Mouse (Mus musculus): ENCODE results near the gene Irak4. TPM values are rescaled to one million over a fixed set of nuclear protein-coding genes. Genes with fewer than 3 reads are reported as not detected.

The Irak4 gene
- polyA plus RNA-seq, 1 experiment from 2014 or later: 1.3 TPM

- Histone ChIP-seq H3K9me3 (replicated peaks; ENCODE audit: control insufficient read depth, low read length, poor library complexity, severe bottlenecking) (no peaks in the 10 kb centered on the region), H3K4me3 (ENCODE audit: low read depth, low read length) (no peak overlapping the region), H3K9ac (ENCODE audit: low read depth, low read length) (no peak overlapping the region), H3K27me3 (ENCODE audit: control insufficient read depth, insufficient read depth, low read depth, low read length) (no peaks in the 10 kb centered on the region), H3K4me2 (ENCODE audit: low read length) (no peak overlapping the region), H3K36me3 (ENCODE audit: control insufficient read depth, insufficient read depth, low read length) (no peaks in the 10 kb centered on the region), H3K4me1 (ENCODE audit: control insufficient read depth, insufficient read depth, low read length) (no peaks in the 10 kb centered on the region), H3K27ac (ENCODE audit: low read length) (no peak overlapping the region)
- 68% methylated on average over 4 of the region's 4 CpGs for WGBS
- no peak for ATAC-seq
Measured at GRCm38 (mm10) chr15:94574566-94575268, 31.3 kb downstream of the Irak4 start.

GRCm38 (mm10) chr15:94582000-94582593, 38.7 kb downstream of the Irak4 start:
- H3K27me3 ChIP-seq (ENCODE audit: control insufficient read depth, insufficient read depth, low read depth, low read length): no peaks in the 10 kb centered on the region

DNA sequence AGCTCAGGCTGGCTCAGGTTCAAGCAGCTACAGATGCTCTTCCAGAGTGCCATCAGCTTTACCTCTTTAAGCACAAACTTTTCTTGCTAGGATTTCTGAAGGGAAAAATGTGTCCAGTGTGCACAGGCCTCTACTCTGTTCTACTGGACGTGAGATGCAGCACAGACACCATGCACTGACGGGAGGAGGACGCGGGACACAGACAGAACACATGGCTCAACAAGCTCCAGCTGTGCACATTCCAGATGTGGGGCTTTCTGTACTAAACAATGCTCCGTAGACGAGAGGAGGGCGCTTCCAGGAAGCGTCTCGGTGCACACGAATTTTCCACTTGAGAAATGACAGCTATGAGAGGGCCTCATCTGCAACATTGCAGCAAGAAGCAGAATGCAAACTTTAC, 39.7 kb downstream of the Irak4 start:
- no peak for ATAC-seq
- no peak overlapping the region for H3K4me3 ChIP-seq (ENCODE audit: low read depth, low read length)
- WGBS: 91% methylated on average over 10 of the region's 10 CpGs
- H3K4me2 ChIP-seq (ENCODE audit: low read length): no peak overlapping the region
- H3K27me3 ChIP-seq (ENCODE audit: control insufficient read depth, insufficient read depth, low read depth, low read length): no peaks in the 10 kb centered on the region
- no peak overlapping the region for H3K9ac ChIP-seq (ENCODE audit: low read depth, low read length)
- no peaks in the 10 kb centered on the region for H3K9me3 ChIP-seq (replicated peaks; ENCODE audit: control insufficient read depth, low read length, poor library complexity, severe bottlenecking)
- no peak overlapping the region for H3K27ac ChIP-seq (ENCODE audit: low read length)
- H3K4me1 ChIP-seq (ENCODE audit: control insufficient read depth, insufficient read depth, low read length): peaks cover 7% of the 10 kb centered on the region
- H3K36me3 ChIP-seq (ENCODE audit: control insufficient read depth, insufficient read depth, low read length): peaks cover 38% of the 10 kb centered on the region

More at GRCm38 (mm10) chr15:94582000-94582593, 38.7 kb downstream of the Irak4 start:
- no peak for ATAC-seq
- no peak overlapping the region for H3K4me2 ChIP-seq (ENCODE audit: low read length)
- no peak overlapping the region for H3K4me3 ChIP-seq (ENCODE audit: low read depth, low read length)
- H3K36me3 ChIP-seq (ENCODE audit: control insufficient read depth, insufficient read depth, low read length): peaks cover 38% of the 10 kb centered on the region
- H3K27ac ChIP-seq (ENCODE audit: low read length): no peak overlapping the region
- 63% methylated on average over 7 of the region's 7 CpGs for WGBS
- no peaks in the 10 kb centered on the region for H3K9me3 ChIP-seq (replicated peaks; ENCODE audit: control insufficient read depth, low read length, poor library complexity, severe bottlenecking)
- no peak overlapping the region for H3K9ac ChIP-seq (ENCODE audit: low read depth, low read length)
- H3K4me1 ChIP-seq (ENCODE audit: control insufficient read depth, insufficient read depth, low read length): peaks cover 3% of the 10 kb centered on the region; the same call in 1 of the 2 replicates

GRCm38 (mm10) chr15:94584738-94585137, 41.3 kb downstream of the Irak4 start:
- H3K9me3 ChIP-seq (replicated peaks; ENCODE audit: control insufficient read depth, low read length, poor library complexity, severe bottlenecking): no peaks in the 10 kb centered on the region
- no peak overlapping the region for H3K4me3 ChIP-seq (ENCODE audit: low read depth, low read length)
- no peak overlapping the region for H3K27ac ChIP-seq (ENCODE audit: low read length)
- peaks cover 38% of the 10 kb centered on the region for H3K36me3 ChIP-seq (ENCODE audit: control insufficient read depth, insufficient read depth, low read length)
- no peak overlapping the region for H3K9ac ChIP-seq (ENCODE audit: low read depth, low read length)
- no peaks in the 10 kb centered on the region for H3K27me3 ChIP-seq (ENCODE audit: control insufficient read depth, insufficient read depth, low read depth, low read length)
- H3K4me1 ChIP-seq (ENCODE audit: control insufficient read depth, insufficient read depth, low read length): peaks cover 11% of the 10 kb centered on the region
- no peak overlapping the region for H3K4me2 ChIP-seq (ENCODE audit: low read length)
- WGBS: 84% methylated on average over 4 of the region's 4 CpGs
- ATAC-seq: no peak

- H3K9ac ChIP-seq (ENCODE audit: low read depth, low read length): no peak overlapping the region
- H3K4me1 ChIP-seq (ENCODE audit: control insufficient read depth, insufficient read depth, low read length): peaks cover 11% of the 10 kb centered on the region
- peaks cover 18% of the 10 kb centered on the region for H3K36me3 ChIP-seq (ENCODE audit: control insufficient read depth, insufficient read depth, low read length)
- H3K27ac ChIP-seq (ENCODE audit: low read length): no peak overlapping the region
- H3K9me3 ChIP-seq (replicated peaks; ENCODE audit: control insufficient read depth, low read length, poor library complexity, severe bottlenecking): no peaks in the 10 kb centered on the region
- WGBS: 89% methylated on average over 9 of the region's 9 CpGs
- no peak overlapping the region for H3K4me3 ChIP-seq (ENCODE audit: low read depth, low read length)
- no peaks in the 10 kb centered on the region for H3K27me3 ChIP-seq (ENCODE audit: control insufficient read depth, insufficient read depth, low read depth, low read length)
- no peak for ATAC-seq
- H3K4me2 ChIP-seq (ENCODE audit: low read length): peak overlapping the region; percentile 9; the same call in 1 of the 2 replicates
Measured at GRCm38 (mm10) chr15:94587826-94588715, 44.6 kb downstream of the Irak4 start.

GRCm38 (mm10) chr15:94589219-94590075, 46.0 kb downstream of the Irak4 start, which contains the start of gene Twf1:
TSS of gene Twf1 (minus strand) at chr15:94589889.
- H3K4me2 ChIP-seq (ENCODE audit: low read length): peak within 1 kb of the TSS; percentile 79
- H3K27me3 ChIP-seq (ENCODE audit: control insufficient read depth, insufficient read depth, low read depth, low read length): no peaks in the 10 kb centered on the region
- peaks cover 11% of the 10 kb centered on the region for H3K4me1 ChIP-seq (ENCODE audit: control insufficient read depth, insufficient read depth, low read length)
- peak within 1 kb of the TSS; percentile 83 for H3K9ac ChIP-seq (ENCODE audit: low read depth, low read length)
- peak within 1 kb of the TSS; percentile 81 for H3K27ac ChIP-seq (ENCODE audit: low read length)
- under 1% methylated on average over 66 of the region's 70 CpGs for WGBS
- peak; percentile 99 for ATAC-seq
- H3K36me3 ChIP-seq (ENCODE audit: control insufficient read depth, insufficient read depth, low read length): peaks cover 10% of the 10 kb centered on the region
- peak within 1 kb of the TSS; percentile 78 for H3K4me3 ChIP-seq (ENCODE audit: low read depth, low read length)
- H3K9me3 ChIP-seq (replicated peaks; ENCODE audit: control insufficient read depth, low read length, poor library complexity, severe bottlenecking): no peaks in the 10 kb centered on the region

DNA sequence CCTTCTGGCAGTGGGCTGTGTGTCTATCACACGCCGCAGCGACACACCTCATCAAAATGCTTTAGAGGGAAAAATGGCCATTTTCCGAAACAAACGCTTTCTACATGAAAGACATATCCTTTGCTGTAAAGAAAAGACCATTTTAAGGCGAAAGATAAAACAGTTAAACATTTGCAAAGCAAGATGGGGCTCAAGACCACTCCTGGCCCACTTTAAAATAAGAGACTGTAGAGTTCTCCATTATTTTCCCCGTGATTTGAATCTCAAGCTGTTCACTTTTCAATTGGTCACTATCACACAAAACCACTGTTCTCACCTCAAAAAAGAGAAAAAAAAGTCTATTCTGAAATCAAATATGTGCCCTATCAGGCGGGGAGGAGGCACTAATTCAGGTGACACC, 46.6 kb downstream of the Irak4 start:
- WGBS: 11% methylated on average over 8 of the region's 8 CpGs
- Histone ChIP-seq H3K27me3 (ENCODE audit: control insufficient read depth, insufficient read depth, low read depth, low read length) (no peaks in the 10 kb centered on the region), H3K4me2 (ENCODE audit: low read length) (peak overlapping the region; percentile 56), H3K4me1 (ENCODE audit: control insufficient read depth, insufficient read depth, low read length) (peaks cover 11% of the 10 kb centered on the region), H3K4me3 (ENCODE audit: low read depth, low read length) (peak overlapping the region; percentile 78), H3K9me3 (replicated peaks; ENCODE audit: control insufficient read depth, low read length, poor library complexity, severe bottlenecking) (no peaks in the 10 kb centered on the region), H3K27ac (ENCODE audit: low read length) (peak overlapping the region; percentile 53; the same call in 1 of the 2 replicates), H3K9ac (ENCODE audit: low read depth, low read length) (peak overlapping the region; percentile 63), H3K36me3 (ENCODE audit: control insufficient read depth, insufficient read depth, low read length) (peaks cover 5% of the 10 kb centered on the region; the same call in 1 of the 2 replicates)
- ATAC-seq: peak; percentile 9; the same call in 1 of the 2 replicates

DNA sequence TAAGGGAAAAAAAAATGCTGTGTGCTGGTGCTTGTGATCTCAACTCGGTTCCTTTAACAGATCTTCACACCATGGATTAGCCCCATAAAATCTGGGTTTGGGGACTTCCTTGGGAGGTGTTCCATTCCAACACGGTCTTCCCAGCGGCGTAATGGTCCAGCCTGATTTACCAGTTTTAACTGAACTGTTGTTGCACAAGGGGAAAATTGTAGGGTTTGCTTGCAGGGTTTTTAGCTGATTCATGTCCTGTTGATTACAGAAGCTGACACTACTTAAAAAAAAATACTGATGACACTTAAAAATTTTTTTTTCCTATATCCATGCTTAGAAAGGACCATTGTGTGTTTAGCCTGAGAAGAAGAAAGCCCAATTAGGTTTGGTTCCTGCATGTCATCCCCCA, 47.9 kb downstream of the Irak4 start:
- H3K36me3 ChIP-seq (ENCODE audit: control insufficient read depth, insufficient read depth, low read length): 0 out of 2 replicates have a peak, but pooled peaks cover under 1% of the 10 kb centered on the region
- H3K27ac ChIP-seq (ENCODE audit: low read length): no peak overlapping the region
- peaks cover 9% of the 10 kb centered on the region for H3K4me1 ChIP-seq (ENCODE audit: control insufficient read depth, insufficient read depth, low read length)
- no peak for ATAC-seq
- WGBS: 88% methylated on average over 4 of the region's 4 CpGs
- no peak overlapping the region for H3K9ac ChIP-seq (ENCODE audit: low read depth, low read length)
- no peaks in the 10 kb centered on the region for H3K9me3 ChIP-seq (replicated peaks; ENCODE audit: control insufficient read depth, low read length, poor library complexity, severe bottlenecking)
- H3K4me3 ChIP-seq (ENCODE audit: low read depth, low read length): no peak overlapping the region
- H3K4me2 ChIP-seq (ENCODE audit: low read length): no peak overlapping the region
- H3K27me3 ChIP-seq (ENCODE audit: control insufficient read depth, insufficient read depth, low read depth, low read length): no peaks in the 10 kb centered on the region

Data from midbrain, embryonic 16.5 days (tissue).